Mouse (Mus musculus) cerebellum, adult 2 months (tissue): ENCODE data around the gene Serping1.

Experiments used
- CTCF ChIP-seq: fragments of 200-500 bp; IDR thresholded peaks from 2 replicates; pipeline ENCODE4 v1.5.1; 2011; ENCODE audit warnings: low read depth, mild to moderate bottlenecking, control low read depth, low read length, moderate library complexity, borderline replicate concordance; ENCODE audit not compliant: insufficient read depth
- POLR2A ChIP-seq: fragments of 200-500 bp; IDR thresholded peaks from 2 replicates; pipeline ENCODE4 v1.6.1; 2011; ENCODE audit warnings: low read length, control low read depth, borderline replicate concordance; ENCODE audit not compliant: insufficient read depth

DNA sequence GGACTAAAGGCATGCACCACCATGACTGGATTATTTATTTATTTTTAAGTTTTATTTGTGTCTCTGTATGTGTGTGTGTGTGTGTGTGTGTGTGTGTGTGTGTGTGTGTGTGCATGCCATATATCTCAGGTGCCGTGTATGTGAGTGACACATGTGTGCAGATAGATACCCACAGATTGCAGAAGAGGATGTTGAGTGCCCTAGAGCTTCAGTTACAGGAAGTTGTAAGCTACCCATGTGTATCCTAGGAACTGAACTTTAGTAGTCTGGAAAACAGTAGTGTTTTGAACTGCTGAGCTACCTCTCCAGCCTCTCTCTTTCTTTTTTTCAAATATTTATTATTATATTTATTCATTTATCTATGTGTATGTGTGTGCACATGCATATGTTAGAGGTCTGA, 8.1 kb upstream of the Serping1 start:
- TF ChIP-seq CTCF (no peak), POLR2A (no peak)
